Mouse (Mus musculus) frontal cortex, postnatal 10 days (tissue): ENCODE data around the gene Ddx39b.
"Not testable (repeated sequence)": the region's sequence is repeated elsewhere in the genome, so short reads cannot be mapped to it uniquely, and the experiment has no call there.

Experiments
- DNase-seq, 2 experiments: peaks; one replicate each; pipeline ENCODE4 v3.0.0; 2022; ENCODE audit warnings: low spot score in 2 of 2, mixed read lengths in 1 of 2

The Ddx39b gene

DNA sequence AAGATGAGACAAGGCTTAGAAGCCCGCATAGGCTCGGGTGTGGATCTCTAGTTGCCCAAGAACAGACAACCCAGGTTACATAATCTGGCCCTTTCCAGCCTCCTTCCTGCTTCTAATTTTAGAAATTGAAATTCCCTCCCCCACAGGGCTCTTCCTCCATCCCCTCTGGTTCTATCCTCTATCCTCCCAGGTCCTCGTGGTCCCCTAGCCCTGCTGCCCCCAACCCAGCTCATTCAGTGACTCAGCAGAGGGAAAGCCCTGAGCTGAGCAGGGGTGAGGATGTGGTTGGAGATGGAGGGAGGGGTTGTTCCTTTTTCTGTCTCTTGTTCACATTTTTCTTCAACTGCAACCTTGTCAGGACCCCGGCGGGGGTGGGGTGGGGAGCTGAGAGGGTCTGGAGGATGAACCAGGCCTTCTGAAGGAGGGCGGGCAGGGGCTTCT lies 21.9 kb upstream of the Ddx39b start:
- DNase-seq, result no peak

DNA sequence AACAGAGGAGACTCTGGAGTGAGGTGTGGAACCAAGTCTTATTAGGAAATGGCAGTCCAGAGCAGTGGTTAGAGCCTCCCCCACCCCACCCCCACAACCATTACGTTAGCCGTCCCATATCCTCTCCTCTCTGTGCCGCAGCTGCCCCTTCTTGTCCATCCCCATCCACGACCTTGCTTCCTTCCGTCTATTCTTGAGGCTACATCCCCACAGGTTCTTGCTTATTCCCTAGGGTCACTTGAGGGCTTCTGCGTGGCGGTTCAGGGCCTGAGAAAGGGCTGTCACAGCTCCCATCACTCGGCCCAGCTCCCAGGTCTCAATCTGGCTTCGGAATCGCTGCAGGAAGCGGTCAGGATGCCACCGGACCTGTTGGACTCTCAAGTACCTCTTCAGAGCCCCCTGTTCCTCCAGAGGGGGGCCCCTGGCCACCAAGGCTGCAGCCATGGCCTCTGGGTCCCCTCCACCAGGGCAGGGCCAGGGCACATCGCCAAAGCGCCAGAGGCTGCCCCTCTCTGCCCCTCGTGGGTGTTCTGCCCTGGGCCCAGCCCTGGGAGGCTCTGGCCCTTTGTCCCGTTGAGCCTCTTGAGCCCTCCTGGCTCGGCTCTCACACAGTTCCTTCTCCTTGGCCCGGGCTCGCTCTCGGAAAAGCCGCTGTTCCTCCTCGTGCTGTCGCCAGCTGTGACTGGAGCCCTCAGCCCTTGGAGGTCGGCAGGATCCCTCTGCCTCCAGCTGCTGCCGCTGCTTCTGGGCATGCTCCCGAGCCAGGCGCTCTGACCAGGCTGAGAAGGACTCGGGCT lies 21.2 kb upstream of the Ddx39b start, which contains the start of gene Gm16181:
Gene Gm16181, plus strand, starts transcription at position 679 of the 797 bp plus-strand sequence.
- no peak for DNase-seq

DNA sequence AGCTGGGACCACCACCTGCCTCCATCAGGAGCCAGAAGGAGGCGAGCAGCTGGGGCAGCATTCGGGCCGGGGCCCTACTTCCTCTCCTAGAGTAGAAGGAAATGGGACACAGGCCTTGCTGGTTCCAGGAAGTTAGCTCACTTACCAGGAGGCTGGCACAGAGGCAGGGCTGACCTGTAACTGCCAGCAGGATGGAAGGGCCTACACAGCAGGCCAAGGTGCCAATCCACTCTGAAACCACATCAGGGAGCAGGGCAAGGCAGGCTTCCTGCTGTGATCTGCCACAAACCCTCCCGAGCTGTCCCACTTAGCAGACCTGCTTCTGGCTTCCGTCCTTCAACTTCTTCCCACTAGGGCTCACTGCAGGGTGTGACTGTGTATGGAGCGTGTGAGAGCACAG lies 19.2 kb upstream of the Ddx39b start:
- no peak for DNase-seq

DNA sequence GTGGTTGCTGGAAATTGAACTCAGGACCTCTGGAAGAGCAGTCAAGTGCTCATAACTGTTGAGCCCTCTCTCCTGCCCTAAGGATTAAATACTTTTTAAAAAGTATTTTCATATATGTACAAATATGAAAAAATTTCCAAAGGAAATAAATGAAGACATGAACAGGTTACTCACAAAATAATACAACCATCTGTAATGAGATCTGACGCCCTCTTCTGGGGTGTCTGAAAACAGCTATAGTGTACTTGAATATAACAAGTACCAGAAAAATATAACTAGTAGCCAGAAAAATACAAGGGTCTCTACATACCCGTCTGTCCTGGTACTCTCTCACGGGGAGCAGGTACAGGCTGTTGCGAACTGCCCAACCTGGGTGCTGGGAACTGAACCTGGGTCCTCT lies 16.9 kb upstream of the Ddx39b start:
- DNase-seq, result no peak

DNA sequence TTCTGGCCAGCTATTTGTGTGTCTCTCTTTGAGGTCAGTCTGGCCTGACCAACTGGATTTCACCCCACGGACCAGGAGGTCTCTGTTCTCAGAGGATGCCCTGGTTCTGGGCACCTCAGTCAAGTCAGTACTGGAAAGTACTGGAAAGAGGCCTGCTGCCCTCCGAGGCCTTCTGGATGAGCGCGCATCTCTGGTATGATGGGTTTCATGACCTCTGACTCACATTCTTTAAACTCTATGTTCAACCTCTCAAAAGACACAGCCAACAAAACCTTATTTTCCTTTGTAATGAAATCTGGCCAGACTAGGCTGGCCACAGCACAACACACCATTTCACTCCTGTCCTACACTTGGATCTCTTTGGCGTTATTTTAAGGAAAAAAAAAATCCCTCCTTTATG lies 16.1 kb upstream of the Ddx39b start:
- DNase-seq, result no peak

DNA sequence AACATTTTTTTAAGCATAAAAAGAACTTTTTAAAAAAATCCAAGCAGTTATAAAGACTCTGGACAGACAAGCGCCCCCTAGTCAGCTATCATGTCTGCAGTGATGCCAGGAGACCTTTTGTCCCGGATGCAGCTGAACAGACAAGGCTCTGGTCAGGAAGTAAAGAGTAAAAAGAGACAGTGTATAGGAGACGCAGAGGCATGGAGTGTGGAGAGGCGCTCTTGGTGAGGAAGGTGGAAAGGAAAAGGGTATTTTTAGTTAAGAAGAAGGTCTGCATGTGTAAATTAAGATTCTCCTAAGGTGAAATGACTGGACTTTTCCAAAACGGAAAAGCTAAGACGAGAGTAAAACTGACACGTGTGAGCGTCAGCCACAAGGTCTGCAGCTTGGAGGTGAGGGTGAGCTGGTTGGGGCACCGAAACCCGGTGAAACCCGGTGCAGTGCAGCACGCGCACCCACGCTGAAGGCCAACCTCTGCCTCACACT lies 14.9 kb upstream of the Ddx39b start:
- no peak for DNase-seq

DNA sequence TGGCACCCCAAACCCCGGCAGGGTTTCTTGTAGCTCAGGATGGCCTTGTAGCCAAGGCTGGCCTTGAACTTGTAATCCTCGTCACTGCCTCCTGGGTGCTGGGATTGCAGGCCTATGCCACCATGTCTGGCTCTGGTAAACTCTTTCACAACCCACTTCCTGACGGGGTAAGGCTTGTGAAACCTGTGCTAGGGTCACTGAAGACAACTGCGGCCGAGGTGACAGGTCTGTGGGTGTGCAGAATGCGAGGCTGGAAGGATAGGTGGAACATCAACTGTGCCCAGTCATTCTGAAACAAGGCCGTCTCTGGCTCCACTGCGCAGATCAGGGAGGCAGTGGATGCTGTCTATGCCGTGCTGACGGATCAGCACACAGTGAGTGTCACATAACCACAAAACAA lies 10.5 kb upstream of the Ddx39b start:
- DNase-seq, result no peak

DNA sequence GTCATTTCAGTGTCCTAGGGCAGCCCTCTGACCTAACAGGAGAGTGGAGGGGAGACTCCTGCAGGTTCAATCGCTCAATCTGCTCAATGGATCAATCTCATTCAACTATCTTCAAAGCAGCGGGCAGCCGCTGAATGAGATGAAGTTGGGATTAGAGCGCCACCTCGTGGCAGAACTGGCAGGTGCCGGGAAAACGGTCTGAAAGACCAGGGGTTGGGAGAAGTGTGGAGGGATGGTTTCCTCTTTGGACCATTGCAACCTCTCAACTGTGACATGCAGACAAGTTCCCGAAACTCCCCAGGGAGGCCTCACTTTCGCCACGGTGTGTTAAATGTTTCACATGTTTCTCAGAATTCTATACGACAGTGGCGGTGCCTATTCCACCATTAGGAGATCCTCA lies 9.5 kb upstream of the Ddx39b start:
- DNase-seq, result peak in 1 of 2 experiments; percentile 78

DNA sequence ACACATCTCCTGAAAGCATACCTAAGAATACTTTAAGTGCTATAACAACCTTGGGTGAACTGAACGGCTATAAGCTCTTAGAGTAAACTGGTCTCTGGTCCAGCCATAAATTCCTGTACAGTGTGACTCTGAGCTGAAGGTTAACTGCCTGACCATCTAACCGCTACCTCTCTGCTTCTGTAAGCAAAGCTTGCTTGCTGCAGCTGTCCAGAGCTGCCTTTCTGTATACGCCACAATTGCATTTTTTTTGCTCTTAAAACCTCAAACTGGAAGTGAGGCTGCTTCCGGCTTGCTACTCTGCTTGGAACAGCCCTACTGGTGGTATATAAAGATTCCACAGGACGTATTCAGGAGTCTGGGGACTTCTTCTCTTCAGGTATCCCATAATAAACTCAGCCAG lies 8.9 kb upstream of the Ddx39b start:
- DNase-seq, result no peak

DNA sequence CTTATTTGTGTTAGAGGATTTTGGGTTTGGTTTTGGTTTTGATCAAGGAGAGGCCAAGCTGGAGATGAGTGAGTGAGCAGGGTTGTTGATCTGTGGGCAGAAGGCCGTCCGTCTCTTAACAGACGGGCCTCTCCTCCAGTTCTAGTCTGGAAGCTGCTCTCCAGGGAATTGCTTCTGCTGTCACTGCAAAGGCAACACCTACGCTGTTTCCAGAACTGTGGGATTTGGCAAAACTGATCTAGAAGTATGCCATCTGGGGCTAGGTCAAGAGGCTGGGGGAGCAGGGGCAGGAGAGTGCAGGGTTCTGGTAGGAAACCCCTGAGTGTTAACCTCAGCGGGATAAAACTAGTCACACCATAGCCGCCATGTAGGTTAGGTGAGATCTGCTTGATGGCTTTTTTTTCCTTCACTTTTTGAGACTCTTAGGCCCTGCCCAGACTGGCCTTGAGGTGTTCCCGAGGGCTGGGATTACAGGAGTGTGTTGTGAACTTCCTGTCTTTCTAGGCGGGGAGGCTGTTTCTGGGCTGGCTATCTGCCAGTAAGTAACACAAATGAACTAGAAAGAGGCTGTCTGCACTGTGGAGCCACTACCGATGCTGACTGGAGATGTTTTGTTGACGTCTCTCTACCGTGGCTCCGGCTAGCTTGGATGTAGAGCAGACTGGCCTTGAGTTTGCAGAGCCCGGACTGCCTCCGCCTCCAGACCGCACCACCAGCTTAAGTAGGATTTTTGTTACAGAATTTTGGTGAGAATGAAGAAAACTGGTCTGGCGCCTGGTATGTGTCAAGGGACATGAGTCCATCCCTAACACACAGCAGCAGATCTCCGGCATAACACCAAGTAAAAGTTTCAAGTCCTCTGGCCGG lies 8.2 kb upstream of the Ddx39b start, which contains the start of gene Atp6v1g2:
Gene Atp6v1g2, plus strand, starts transcription at position 547 of the 867 bp plus-strand sequence.
- DNase-seq, result no peak

DNA sequence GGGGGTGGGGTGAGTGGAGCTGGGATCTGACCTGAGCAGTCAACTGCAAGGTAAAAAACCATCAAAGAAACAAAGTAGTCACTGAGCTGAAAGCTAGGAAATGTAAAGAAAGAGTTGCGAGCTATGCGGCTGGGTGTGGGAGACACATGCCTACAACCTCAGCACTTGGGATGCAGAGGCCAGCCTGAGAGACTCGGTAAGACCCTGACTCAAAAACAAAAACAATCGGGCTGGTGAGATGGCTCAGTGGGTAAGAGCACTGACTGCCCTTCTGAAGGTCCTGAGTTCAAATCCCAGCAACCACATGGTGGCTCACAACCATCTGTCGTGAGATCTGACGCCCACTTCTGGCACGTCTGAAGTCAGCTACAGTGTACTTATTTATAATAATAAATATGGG lies 7.5 kb upstream of the Ddx39b start:
- not testable (repeated sequence) for DNase-seq

DNA sequence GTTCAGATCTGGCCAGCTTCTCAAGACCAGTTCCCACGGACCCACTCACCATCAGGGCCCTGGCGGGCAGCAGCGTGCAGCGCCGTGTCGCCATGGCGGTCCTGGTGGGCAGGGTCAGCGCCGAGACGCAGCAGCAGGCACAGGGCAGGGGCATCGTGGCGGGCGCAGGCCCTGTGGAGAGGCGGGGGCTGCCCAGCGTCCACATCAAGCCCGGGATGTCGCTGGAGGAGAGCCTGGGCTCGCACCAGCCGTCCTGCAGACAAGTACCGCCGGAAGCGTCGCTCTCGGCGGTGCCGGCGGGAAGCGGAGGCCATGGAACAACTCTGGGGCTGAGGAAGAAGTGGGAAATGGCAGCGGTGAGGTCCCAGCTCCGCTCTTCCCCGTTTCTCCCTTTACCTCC lies 6.6 kb upstream of the Ddx39b start:
- DNase-seq, result peak in 1 of 2 experiments; percentile 41

DNA sequence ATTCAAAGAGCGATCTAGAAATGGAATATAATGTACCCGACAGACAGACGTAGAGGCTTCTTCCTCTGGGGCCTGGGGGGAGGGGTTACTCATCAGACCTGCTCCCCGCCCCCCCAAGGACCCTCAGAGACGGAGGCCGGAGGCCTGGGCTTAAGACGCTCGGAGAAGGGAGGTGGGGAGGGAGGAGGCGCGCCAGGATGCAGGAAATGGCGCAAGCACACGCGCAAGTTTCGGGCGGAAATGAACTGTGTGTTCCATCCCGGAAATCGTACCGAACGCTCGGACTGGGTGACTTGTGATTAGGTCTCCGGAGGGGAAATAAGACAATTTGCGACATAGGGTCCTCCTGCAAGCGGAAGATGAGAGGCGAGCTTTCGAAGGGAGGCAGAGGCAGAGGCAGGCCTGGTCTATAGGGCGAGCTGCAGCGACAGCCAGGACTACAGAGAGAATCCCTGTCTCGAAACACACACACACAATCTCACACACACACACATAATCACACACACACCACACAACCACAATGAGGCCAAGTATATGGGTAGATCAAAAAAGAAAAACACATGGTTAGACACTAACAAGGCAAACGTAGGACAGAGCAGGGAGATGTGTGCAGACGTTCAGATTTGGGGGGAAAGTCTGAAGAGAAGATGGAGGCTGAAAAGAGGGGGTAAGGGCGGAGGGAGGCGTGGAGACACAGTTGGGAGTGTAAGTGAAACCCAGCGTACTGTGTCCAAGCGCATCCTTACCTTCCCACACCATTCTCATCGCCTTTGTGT lies 5.7 kb upstream of the Ddx39b start, which contains the start of gene Nfkbil1:
Gene Nfkbil1, minus strand, starts transcription at position 179 of the 776 bp plus-strand sequence.
- peak; percentile 88 to 89 for DNase-seq

DNA sequence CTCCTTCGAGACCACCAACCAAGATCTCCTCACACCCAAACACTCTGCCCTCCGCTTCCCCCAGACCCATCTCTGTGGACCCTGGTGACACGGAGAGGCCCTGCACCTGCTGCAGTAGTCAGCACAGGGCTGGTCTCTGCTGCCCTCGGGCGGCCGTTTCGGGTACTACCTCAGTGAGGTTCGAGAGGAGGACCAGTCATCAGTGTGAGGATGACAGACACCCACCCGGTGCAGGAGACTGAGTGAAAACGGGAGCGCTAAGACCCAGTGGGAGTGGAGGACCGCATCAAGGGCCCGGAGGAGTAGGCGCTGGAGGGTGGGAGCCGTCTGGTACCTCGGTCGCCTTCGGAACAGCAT lies 5.2 kb upstream of the Ddx39b start:
- DNase-seq, result peak; percentile 97 to 98

DNA sequence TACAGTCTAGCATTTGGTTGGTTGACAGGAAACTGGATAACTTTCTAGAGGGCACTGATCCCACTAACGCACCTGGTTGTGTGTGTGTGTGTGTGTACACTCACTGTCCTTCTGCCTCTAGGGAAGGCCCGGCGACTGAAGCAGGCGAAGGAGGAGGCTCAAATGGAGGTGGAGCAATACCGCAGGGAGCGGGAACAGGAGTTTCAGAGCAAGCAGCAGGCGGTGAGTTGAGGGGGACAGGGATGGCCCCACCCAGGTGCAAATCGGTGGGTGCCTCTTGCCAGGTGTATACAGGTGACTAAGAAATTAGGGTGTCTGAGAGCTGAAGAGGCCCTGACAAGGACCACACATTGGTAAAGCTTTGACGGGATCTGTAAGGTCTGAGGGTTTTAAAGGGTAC lies 4.5 kb upstream of the Ddx39b start:
- DNase-seq, result peak in 1 of 2 experiments; percentile 24

DNA sequence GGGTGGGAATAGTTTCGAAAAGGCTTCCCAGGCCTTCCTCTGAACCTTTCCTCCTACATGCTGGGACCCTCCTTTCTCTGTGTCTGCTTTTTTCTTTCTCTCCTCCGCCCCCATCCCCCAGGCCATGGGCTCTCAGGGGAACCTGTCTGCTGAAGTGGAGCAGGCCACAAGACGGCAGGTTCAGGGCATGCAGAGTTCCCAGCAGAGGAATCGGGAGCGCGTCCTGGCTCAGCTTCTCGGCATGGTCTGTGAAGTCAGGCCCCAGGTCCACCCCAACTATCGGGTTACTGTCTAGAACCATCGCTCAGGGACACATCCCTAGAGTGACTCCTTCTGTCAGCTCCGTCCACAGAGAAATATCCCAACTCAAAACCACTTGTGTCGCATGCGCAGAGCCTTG lies 4.0 kb upstream of the Ddx39b start:
- no peak for DNase-seq

DNA sequence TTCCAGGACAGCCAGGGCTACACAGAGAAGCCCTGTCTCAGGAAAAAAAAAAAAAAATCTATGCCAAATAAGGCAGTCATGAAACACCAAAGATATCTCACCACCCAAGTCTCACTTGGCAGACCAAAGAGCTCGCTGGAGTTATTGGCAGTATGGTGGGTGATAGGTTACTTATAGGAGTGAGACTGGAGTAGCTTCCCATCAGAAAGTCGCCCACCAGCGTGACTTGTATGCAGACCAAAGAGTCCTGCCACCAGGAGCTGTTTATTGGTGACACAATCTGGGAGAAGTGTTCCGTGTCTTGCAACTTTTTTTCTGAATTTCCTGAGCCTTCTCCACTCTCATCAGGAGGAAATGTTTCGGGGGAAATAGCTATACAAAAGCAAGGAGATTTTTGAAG lies 1.8 kb upstream of the Ddx39b start:
- no peak for DNase-seq

DNA sequence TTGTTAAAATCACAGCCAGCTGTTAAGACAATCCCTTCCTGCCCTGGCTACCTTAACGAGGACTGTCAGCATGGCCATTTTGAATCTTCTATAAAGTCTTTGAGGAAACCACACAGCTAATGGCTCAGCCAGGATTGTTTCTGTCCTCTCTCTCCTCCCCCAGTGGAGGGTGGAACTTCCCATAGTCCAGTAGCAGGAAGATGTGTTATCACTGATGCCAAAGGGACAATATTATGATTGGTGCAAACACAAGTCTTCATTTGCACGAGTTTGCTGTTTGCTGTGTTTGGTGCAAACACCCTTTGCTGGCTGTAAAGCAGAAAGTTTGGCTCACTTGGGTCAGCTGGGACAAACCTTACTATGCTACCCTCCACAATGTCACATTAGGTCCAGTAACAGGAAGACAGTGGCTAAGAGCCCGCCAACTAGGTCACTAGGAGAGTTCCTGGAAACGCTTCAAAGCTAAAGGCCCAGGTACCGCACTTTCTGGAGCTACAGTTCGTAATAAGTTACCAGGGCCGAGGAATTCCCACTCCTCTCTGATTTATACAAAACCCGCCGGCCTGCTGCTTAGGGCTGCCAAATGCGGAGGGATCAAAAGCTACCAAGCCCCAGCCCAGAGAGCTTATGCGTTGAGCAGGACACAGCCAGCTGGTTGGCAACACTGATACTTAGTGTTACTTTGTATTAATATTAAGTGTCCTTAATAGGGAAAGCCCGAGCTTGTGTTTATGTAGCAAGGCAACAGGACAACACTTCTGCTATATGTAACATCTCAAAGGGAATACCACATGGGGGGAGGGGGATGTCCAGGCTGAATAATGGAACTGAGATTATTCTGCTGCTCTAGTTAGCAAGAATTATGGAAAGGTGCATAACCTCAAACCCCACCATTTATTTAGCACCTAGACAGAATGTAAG lies 902 bp upstream of the Ddx39b start:
- peak in 1 of 2 experiments; percentile 24 for DNase-seq

DNA sequence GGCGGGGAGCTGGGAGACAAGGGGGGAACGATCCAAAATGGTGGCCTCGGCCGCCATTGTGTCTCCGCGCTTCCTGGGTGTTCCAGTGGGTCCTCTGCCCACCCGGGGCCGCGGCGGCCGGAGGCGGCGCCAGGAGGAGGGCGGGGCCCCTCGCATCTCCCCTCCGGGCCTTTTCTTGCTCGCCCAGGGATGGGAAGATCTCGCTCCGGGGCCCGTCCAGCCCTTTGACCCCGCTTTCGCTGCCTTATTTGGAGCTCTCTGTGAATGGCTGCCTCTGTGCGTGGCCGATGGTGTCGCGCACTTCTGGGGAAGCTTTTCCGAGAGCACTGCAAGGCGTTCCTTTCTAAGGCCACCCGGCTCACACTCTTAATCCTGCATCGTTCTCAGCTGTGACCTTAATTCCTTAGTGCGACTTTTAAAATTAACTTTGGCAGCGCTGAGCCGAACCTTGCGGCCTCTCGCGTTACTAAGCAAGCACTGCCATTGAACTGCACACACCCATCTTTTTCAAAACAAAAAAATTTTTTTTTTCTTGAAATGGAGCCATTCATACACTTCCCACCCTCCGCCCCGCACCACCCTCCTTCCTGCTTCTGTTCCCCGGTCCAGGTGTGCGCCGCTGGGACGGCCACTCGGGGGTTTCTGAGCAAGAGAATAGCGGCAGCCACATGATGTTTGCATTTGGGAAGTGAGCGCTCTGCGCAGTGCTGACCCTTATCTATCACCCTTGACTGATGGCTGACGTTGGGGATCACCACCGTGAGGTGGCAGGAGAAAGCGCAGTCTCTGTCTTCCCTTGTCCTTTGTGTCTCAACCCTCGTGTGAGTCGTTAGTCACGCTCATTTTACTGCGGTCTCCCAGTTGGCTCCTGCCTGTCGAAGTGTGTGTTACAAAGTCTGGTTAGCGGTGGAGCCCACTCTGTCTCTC lies 732 bp downstream of the Ddx39b start:
- peak in 1 of 2 experiments; percentile 72 for DNase-seq
